Mouse (Mus musculus) ES-E14 (cell line): ENCODE data around the gene Ccnc.

Experiments
- CHD2 ChIP-seq: IDR thresholded peaks from 2 replicates; pipeline ENCODE4 v1.6.1; 2014; ENCODE audit warnings: mild to moderate bottlenecking, low read depth, low read length, inconsistent platforms
- HCFC1 ChIP-seq: IDR thresholded peaks from 2 replicates; pipeline ENCODE4 v1.6.1; 2012; ENCODE audit warnings: low read length, inconsistent platforms, borderline replicate concordance; ENCODE audit not compliant: insufficient read depth

GRCm38 (mm10) chr4:21788903-21789302 is 61.4 kb downstream of the Ccnc start:
- TF ChIP-seq HCFC1, result no peak
- TF ChIP-seq CHD2, result no peak
